Comparison of ENCODE assay signal across 15 mouse cellular contexts in genomic region chr11:3585983-3586618, GRCm38 (mm10).
"Had no signal": no experiment of that assay in that cellular context is flagged by ENCODE, and none has a peak within 500 bp of the region (broad histone marks: within the 10 kb centered on the region; RNA-seq: fewer than 3 reads in every experiment).

No protein-coding gene starts in this region.

- H3K9ac ChIP-seq: limb, embryonic 15.5 days; liver, embryonic 12.5 days; midbrain, embryonic 15.5 days; neural tube, embryonic 12.5 days had no signal

- H3K27ac ChIP-seq: left cerebral cortex, adult 2 months; limb, embryonic 15.5 days; liver, embryonic 12.5 days; midbrain, embryonic 15.5 days; neural tube, embryonic 12.5 days had no signal

- DNase-seq: kidney, adult 8-10 months; kidney, postnatal 25 days; lung, postnatal 4 days; right cerebral cortex, postnatal 4 days; spleen, adult 18-20 months; thymus, adult 18-20 months; thymus, postnatal 25 days had no signal

- H3K27me3 ChIP-seq: limb, embryonic 15.5 days; liver, embryonic 12.5 days; midbrain, embryonic 15.5 days; neural tube, embryonic 12.5 days had no signal

- H3K4me2 ChIP-seq: limb, embryonic 15.5 days; liver, embryonic 12.5 days; midbrain, embryonic 11.5 days; midbrain, embryonic 15.5 days; neural tube, embryonic 12.5 days had no signal

- H3K4me3 ChIP-seq: left cerebral cortex, adult 2 months; limb, embryonic 15.5 days; liver, embryonic 12.5 days; megakaryocyte, embryonic 14.5 days; midbrain, embryonic 15.5 days; neural tube, embryonic 12.5 days had no signal

- H3K4me1 ChIP-seq: limb, embryonic 15.5 days; midbrain, embryonic 15.5 days; neural tube, embryonic 12.5 days had no signal

- H3K36me3 ChIP-seq: limb, embryonic 15.5 days; liver, embryonic 12.5 days; midbrain, embryonic 15.5 days; neural tube, embryonic 12.5 days had no signal

- ATAC-seq: intestine, postnatal 0 days; liver, embryonic 12.5 days; midbrain, embryonic 15.5 days had no signal

- H3K9me3 ChIP-seq: limb, embryonic 15.5 days; liver, embryonic 12.5 days; midbrain, embryonic 15.5 days; neural tube, embryonic 12.5 days had no signal
